Mouse (Mus musculus): ENCODE measurements around the gene Msrb2.

DNA sequence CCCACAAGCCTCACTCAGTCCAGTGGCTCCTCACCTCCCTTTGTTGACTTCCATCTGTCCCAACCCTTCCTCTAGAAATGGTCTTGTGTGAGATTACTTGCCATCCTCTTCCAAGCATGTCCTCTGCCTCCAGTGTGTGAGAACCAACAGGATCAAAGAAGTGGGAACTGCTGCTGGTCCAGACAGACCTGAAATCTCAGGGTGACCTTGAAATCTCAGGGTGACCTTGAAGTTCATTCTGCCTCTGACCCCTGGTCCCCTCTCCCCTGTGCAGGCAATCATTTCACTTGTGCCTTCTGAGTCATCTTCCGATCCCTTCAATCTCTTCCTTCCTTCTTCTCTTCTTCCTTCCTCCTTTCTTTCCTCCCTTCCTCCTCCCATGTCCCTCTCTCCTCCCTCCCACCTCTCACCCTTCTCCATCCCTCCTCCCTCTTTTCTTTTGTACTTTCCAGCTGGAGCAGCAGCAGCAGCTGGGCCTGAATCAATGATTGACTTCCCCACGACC is 9.3 kb downstream of the Msrb2 start:
- no peak for TF ChIP-seq CTCF (IDR thresholded peaks at IDR 0.05; ENCODE audit: low read depth)
- no peak for TF ChIP-seq EP300 (optimal IDR thresholded peaks at IDR 0.05)
